Mouse (Mus musculus): Measurements from ENCODE around the gene Crnn. TPM values are rescaled to one million over a fixed set of nuclear protein-coding genes. Genes with fewer than 3 reads are reported as not detected.

Crnn gene
- not detected in 2 replicates for polyA plus RNA-seq (2015; fragmentation: Nextera tagmentation; extraction: Ambion mirVana)

DNA sequence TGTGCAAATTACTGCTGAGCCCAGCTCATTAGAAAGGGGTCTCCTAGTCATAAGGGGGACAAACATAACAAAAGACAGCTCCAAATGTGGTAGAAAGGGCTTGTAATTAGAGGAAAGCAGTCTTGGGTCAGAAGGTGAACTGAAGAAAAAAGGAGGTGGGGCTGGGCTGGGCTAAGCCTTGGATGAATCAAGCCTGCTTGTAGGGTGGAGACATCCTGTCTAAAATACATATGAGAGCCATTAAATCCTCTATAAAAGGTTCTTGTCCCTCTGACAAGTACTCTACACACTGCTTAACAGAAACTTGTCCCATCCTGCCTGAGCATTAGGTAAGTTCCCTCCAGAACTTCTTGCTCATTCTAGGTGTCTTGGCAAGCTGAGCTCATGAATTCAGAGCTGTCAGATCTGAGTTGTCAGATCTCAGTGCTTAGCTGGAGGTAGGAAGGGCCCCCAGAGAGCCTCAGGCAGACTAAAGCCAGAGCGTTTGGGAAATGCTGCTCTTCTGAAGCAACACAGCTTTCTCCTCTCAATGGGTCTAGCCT is at the start of gene Crnn:
Gene Crnn (plus strand): TSS at position 278 of the 542 bp plus-strand sequence.
- no peaks in the 10 kb centered on the region for H3K36me3 ChIP-seq (ENCODE audit: insufficient read depth, low read length)
- TF ChIP-seq CTCF (IDR thresholded peaks at IDR 0.05; ENCODE audit: low read depth) = no peak
- no peaks in the 10 kb centered on the region for H3K9me3 ChIP-seq (replicated peaks; ENCODE audit: low read length)
- whole genome bisulfite sequencing = 46% methylated on average over 1 of the region's 1 CpGs
- H3K4me2 ChIP-seq (ENCODE audit: low read length) = no peak within 1 kb of the TSS
- H3K4me3 ChIP-seq (replicated peaks; ENCODE audit: low read depth, low read length) = no peak within 1 kb of the TSS
- no peak within 1 kb of the TSS for H3K9ac ChIP-seq (ENCODE audit: low read depth, low read length)
- DNase-seq (ENCODE audit: low spot score) (no peak), ATAC-seq (replicated peaks; ENCODE audit: low FRiP score, low read depth) (no peak)
- no peak within 1 kb of the TSS for H3K27ac ChIP-seq
- H3K4me1 ChIP-seq (replicated peaks; ENCODE audit: insufficient read depth, low read length) = no peaks in the 10 kb centered on the region
- H3K27me3 ChIP-seq (ENCODE audit: insufficient read depth, low read length) = no peaks in the 10 kb centered on the region

DNA sequence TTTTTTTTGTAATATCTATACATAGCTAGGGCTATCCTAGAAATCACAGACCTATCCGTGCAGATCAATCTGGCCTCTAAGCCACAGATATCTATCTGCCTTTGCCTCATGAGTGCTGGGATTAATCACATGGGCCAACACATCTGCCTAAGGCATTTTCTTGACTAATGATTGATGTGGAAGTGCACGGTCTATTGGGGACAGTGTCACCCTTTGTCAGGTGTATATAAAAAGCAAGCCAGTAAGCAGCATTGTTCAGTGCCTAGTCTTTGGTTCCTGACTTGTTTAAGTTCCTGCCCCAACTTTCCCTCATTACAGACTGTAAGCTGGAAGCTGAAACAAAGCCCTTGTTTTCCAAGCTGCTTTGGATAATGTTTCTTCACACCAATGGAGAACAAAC is 48.1 kb upstream of the Crnn start:
- H3K9ac ChIP-seq (ENCODE audit: low read depth, low read length) = no peak overlapping the region
- no peaks in the 10 kb centered on the region for H3K4me1 ChIP-seq (replicated peaks; ENCODE audit: insufficient read depth, low read length)
- WGBS = 53% methylated on average over 2 of the region's 2 CpGs
- no peaks in the 10 kb centered on the region for H3K27me3 ChIP-seq (ENCODE audit: insufficient read depth, low read length)
- DNase-seq (ENCODE audit: low spot score) (no peak), ATAC-seq (replicated peaks; ENCODE audit: low FRiP score, low read depth) (0 out of 2 replicates have a peak, but pooled peaks have one; percentile 36)
- no peak overlapping the region for H3K4me2 ChIP-seq (ENCODE audit: low read length)
- H3K9me3 ChIP-seq (replicated peaks; ENCODE audit: low read length) = no peaks in the 10 kb centered on the region
- no peak for TF ChIP-seq CTCF (IDR thresholded peaks at IDR 0.05; ENCODE audit: low read depth)
- no peak overlapping the region for H3K27ac ChIP-seq
- H3K4me3 ChIP-seq (replicated peaks; ENCODE audit: low read depth, low read length) = no peak overlapping the region
- H3K36me3 ChIP-seq (ENCODE audit: insufficient read depth, low read length) = no peaks in the 10 kb centered on the region

DNA sequence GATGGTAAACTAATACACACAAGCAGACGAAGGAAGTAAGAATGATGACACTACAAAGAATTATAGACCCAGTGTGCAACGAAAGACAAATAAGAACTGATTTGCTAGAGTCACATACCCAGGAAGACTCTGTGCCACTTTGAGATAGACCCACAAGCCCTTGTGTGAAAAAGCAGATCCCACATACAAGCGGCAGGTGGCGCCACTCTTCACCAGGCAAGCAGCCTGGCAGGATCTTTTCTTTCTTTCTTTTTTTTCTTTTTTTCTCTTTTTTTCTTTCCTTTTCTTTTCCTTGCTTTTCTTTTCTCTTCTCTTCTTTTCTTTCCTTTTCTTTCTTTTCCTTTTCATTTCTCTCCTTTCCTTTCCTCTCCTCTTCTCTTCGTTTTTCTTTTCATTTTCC is 32.9 kb upstream of the Crnn start:
- DNase-seq (ENCODE audit: low spot score) (peak; percentile 24), ATAC-seq (replicated peaks; ENCODE audit: low FRiP score, low read depth) (no peak)
- Histone ChIP-seq H3K4me1 (replicated peaks; ENCODE audit: insufficient read depth, low read length) (no peaks in the 10 kb centered on the region), H3K4me3 (replicated peaks; ENCODE audit: low read depth, low read length) (no peak overlapping the region), H3K27me3 (ENCODE audit: insufficient read depth, low read length) (no peaks in the 10 kb centered on the region), H3K9ac (ENCODE audit: low read depth, low read length) (no peak overlapping the region), H3K9me3 (replicated peaks; ENCODE audit: low read length) (no peaks in the 10 kb centered on the region), H3K4me2 (ENCODE audit: low read length) (no peak overlapping the region), H3K27ac (no peak overlapping the region), H3K36me3 (ENCODE audit: insufficient read depth, low read length) (no peaks in the 10 kb centered on the region)
- 40% methylated on average over 5 of the region's 5 CpGs for whole genome bisulfite sequencing
- peak; percentile 55 for TF ChIP-seq CTCF (IDR thresholded peaks at IDR 0.05; ENCODE audit: low read depth)

DNA sequence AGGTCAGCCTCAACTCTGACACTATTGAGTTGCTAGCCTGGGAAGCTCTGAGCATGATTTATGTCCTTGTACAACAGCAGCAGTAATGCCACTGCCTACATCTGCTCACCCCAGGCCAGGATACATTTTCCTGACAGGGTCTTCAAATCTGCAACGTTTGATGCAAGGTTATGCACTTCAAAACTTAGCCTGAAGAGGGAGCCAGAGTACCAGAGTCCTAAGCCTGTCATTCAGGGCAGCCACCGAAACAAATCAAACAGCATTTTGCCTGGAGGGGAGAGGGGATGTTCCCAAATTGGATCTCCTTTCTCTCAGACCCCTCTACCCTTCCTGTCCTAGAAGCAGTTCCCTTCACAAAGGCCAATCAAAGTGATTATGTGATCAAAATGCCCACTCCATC is 30.1 kb upstream of the Crnn start:
- H3K27ac ChIP-seq = no peak overlapping the region
- H3K9ac ChIP-seq (ENCODE audit: low read depth, low read length) = no peak overlapping the region
- H3K4me3 ChIP-seq (replicated peaks; ENCODE audit: low read depth, low read length) = no peak overlapping the region
- no peaks in the 10 kb centered on the region for H3K9me3 ChIP-seq (replicated peaks; ENCODE audit: low read length)
- no peak overlapping the region for H3K4me2 ChIP-seq (ENCODE audit: low read length)
- no peaks in the 10 kb centered on the region for H3K36me3 ChIP-seq (ENCODE audit: insufficient read depth, low read length)
- H3K27me3 ChIP-seq (ENCODE audit: insufficient read depth, low read length) = no peaks in the 10 kb centered on the region
- peak; percentile 75 for TF ChIP-seq CTCF (IDR thresholded peaks at IDR 0.05; ENCODE audit: low read depth)
- 4% methylated on average over 2 of the region's 2 CpGs for WGBS
- ATAC-seq (replicated peaks; ENCODE audit: low FRiP score, low read depth) (no peak), DNase-seq (ENCODE audit: low spot score) (peak; percentile 58)
- H3K4me1 ChIP-seq (replicated peaks; ENCODE audit: insufficient read depth, low read length) = no peaks in the 10 kb centered on the region

DNA sequence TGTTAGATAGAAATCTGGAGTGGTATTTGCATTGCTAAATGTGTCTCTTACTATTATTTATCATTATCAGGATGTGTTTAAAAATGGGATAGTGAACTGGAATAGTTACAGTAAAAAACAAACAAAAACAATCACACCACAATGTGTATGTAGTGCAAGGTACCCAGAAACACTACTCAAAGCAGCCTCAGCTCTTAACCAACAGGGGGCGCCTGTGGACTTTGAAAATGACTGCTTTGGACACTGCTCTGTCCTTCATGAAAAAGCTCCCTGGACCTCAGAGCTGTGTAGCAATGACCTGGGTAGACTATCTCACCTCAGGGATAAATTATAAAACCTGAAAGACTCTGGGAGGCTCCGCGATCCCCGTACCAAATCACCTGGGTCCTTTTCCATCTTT is 25.5 kb upstream of the Crnn start:
- no peaks in the 10 kb centered on the region for H3K27me3 ChIP-seq (ENCODE audit: insufficient read depth, low read length)
- H3K9me3 ChIP-seq (replicated peaks; ENCODE audit: low read length) = no peaks in the 10 kb centered on the region
- H3K36me3 ChIP-seq (ENCODE audit: insufficient read depth, low read length) = no peaks in the 10 kb centered on the region
- TF ChIP-seq CTCF (IDR thresholded peaks at IDR 0.05; ENCODE audit: low read depth) = peak; percentile 46; the same call in 1 of the 2 replicates
- DNase-seq (ENCODE audit: low spot score) (no peak), ATAC-seq (replicated peaks; ENCODE audit: low FRiP score, low read depth) (no peak)
- H3K4me2 ChIP-seq (ENCODE audit: low read length) = no peak overlapping the region
- 53% methylated on average over 4 of the region's 4 CpGs for WGBS
- H3K4me1 ChIP-seq (replicated peaks; ENCODE audit: insufficient read depth, low read length) = no peaks in the 10 kb centered on the region
- no peak overlapping the region for H3K27ac ChIP-seq
- no peak overlapping the region for H3K9ac ChIP-seq (ENCODE audit: low read depth, low read length)
- H3K4me3 ChIP-seq (replicated peaks; ENCODE audit: low read depth, low read length) = no peak overlapping the region

DNA sequence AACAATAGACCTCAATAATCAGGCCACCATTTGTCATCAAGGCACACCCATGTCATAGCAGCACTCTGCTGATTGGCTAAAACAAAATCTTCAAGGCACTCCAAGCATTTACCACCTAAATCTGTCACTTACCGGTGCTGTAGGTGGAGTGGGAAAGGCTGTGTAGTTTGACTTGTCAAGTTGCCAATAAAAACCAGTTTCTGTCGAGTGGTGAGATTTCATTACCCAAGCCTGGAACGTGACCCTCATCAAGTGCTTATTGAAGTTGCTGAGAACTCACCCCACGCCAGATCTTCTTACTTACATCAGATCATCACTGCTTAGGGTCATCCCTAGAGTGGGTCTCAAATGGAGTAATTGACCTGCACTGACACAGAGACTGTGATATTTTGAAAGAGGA is 16.5 kb upstream of the Crnn start:
- DNase-seq (ENCODE audit: low spot score) (peak; percentile 58), ATAC-seq (replicated peaks; ENCODE audit: low FRiP score, low read depth) (peak; percentile 59; the same call in 1 of the 2 replicates)
- Histone ChIP-seq H3K27ac (no peak overlapping the region), H3K9me3 (replicated peaks; ENCODE audit: low read length) (no peaks in the 10 kb centered on the region), H3K27me3 (ENCODE audit: insufficient read depth, low read length) (no peaks in the 10 kb centered on the region), H3K4me3 (replicated peaks; ENCODE audit: low read depth, low read length) (no peak overlapping the region), H3K36me3 (ENCODE audit: insufficient read depth, low read length) (no peaks in the 10 kb centered on the region), H3K4me2 (ENCODE audit: low read length) (no peak overlapping the region), H3K4me1 (replicated peaks; ENCODE audit: insufficient read depth, low read length) (no peaks in the 10 kb centered on the region), H3K9ac (ENCODE audit: low read depth, low read length) (no peak overlapping the region)
- WGBS = 9% methylated on average over 4 of the region's 4 CpGs
- TF ChIP-seq CTCF (IDR thresholded peaks at IDR 0.05; ENCODE audit: low read depth) = no peak

DNA sequence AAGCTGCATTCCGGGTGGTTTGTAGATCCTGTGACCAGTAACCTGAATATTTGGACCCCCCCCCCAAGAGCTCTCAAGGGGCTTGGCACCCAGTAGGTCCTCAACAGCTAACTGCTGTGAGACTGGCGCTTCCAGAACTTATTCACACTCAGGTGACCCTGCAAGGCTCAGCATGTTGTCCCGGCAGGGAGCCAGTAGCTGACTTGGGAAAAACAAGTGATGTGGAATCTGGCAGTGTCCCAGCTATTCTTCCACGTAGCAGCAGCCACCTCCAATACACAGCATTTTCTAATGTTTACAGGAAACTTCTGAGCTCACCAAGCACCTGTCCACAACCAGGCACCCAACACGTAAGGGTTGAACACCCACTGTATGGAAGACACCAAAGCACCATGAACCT is 15.5 kb upstream of the Crnn start:
- Histone ChIP-seq H3K4me1 (replicated peaks; ENCODE audit: insufficient read depth, low read length) (no peaks in the 10 kb centered on the region), H3K9ac (ENCODE audit: low read depth, low read length) (no peak overlapping the region), H3K4me3 (replicated peaks; ENCODE audit: low read depth, low read length) (no peak overlapping the region), H3K27me3 (ENCODE audit: insufficient read depth, low read length) (no peaks in the 10 kb centered on the region), H3K4me2 (ENCODE audit: low read length) (no peak overlapping the region), H3K27ac (no peak overlapping the region), H3K36me3 (ENCODE audit: insufficient read depth, low read length) (no peaks in the 10 kb centered on the region), H3K9me3 (replicated peaks; ENCODE audit: low read length) (no peaks in the 10 kb centered on the region)
- WGBS = 57% methylated on average over 5 of the region's 5 CpGs
- no peak for TF ChIP-seq CTCF (IDR thresholded peaks at IDR 0.05; ENCODE audit: low read depth)
- ATAC-seq (replicated peaks; ENCODE audit: low FRiP score, low read depth) (no peak), DNase-seq (ENCODE audit: low spot score) (no peak)
